Mouse (Mus musculus) myocyte (in vitro differentiated cells): Measurements from ENCODE around the gene Atp11a.

ENCODE experiments used
- MYOD1 ChIP-seq, 3 experiments: IDR thresholded peaks; one replicate each; pipeline ENCODE4 v1.6.1; 2011; ENCODE audit warnings: control low read depth in 2 of 3, low read depth in 2 of 3, mild to moderate bottlenecking in 2 of 3, moderate library complexity in 1 of 3; ENCODE audit not compliant: insufficient read length in 2 of 3, control insufficient read depth in 1 of 3
- POLR2A ChIP-seq: IDR thresholded peaks from one replicate; pipeline ENCODE4 v1.6.1; 2011; ENCODE audit warnings: low read depth, mild to moderate bottlenecking, control low read depth, moderate library complexity; ENCODE audit not compliant: insufficient read length

GRCm38 (mm10) chr8:12893797-12894578 is 137.2 kb downstream of the Atp11a start:
- TF ChIP-seq MYOD1 (IDR thresholded peaks at IDR 0.05; ENCODE audit: control insufficient read depth in 1 of 3, insufficient read length in 2 of 3, low read depth in 2 of 3) (no peak), POLR2A (no peak)
